7 mouse cellular contexts compared by ENCODE assay signal in the genomic region with DNA sequence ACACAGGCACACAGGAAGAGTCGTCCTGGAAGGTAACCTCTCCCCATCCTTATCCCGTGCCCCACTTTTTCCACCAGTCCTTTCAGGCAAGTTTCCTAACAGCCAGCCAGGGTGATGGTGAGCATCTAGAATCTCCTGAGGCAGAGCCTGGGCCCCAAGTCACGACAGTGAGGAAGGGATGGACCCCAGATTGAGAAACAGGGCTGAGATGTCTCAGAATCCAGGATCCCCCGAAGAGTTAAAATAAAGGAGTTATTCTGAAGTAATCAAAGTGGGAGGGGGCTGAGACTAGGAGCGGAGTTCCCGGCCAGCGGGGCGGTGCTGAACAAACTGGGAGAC. TPM values are rescaled to one million over a fixed set of nuclear protein-coding genes. Genes with fewer than 3 reads are reported as not detected.
DNase-seq lines count a peak whose midpoint lies in the region; ATAC-seq and TF ChIP-seq lines count a peak whose summit lies in the region.

No protein-coding gene starts in this region.

- H3K27ac ChIP-seq in lung, embryonic 16.5 days (ENCODE audit: low read length) = peak overlapping the region; percentile 85
- H3K27ac ChIP-seq in forebrain, embryonic 10.5 days = peak overlapping the region; percentile 96
- H3K27ac ChIP-seq in limb, embryonic 13.5 days = peak overlapping the region; percentile 78
- H3K27ac ChIP-seq in small intestine, adult 2 months (ENCODE audit: insufficient read depth, low read depth, low read length) = peak overlapping the region; percentile 52; the same call in 1 of the 2 replicates

- TF ChIP-seq CTCF in small intestine, adult 2 months (IDR thresholded peaks at IDR 0.05; ENCODE audit: extremely low read depth, insufficient read length, insufficient replicate concordance, low read depth, low read length) = no peak

- WGBS in lung, embryonic 16.5 days = under 1% methylated on average over 8 of the region's 8 CpGs
- 0% methylated on average over 8 of the region's 8 CpGs for WGBS in forebrain, embryonic 10.5 days
- under 1% methylated on average over 8 of the region's 8 CpGs for WGBS in limb, embryonic 13.5 days
- under 1% methylated on average over 8 of the region's 8 CpGs for WGBS in small intestine, adult 2 months

- H3K27me3 ChIP-seq in lung, embryonic 16.5 days (ENCODE audit: control insufficient read depth, insufficient read depth, low read depth, low read length) = no peaks in the 10 kb centered on the region
- H3K27me3 ChIP-seq in forebrain, embryonic 10.5 days (ENCODE audit: poor library complexity, severe bottlenecking) = no peaks in the 10 kb centered on the region
- H3K27me3 ChIP-seq in limb, embryonic 13.5 days = no peaks in the 10 kb centered on the region
- no peaks in the 10 kb centered on the region for H3K27me3 ChIP-seq in small intestine, adult 2 months (ENCODE audit: control insufficient read depth, insufficient read depth, low read length)

- H3K9me3 ChIP-seq in lung, embryonic 16.5 days (ENCODE audit: control insufficient read depth, low read length) = no peaks in the 10 kb centered on the region
- H3K9me3 ChIP-seq in forebrain, embryonic 10.5 days = no peaks in the 10 kb centered on the region
- H3K9me3 ChIP-seq in limb, embryonic 13.5 days = no peaks in the 10 kb centered on the region

- DNase-seq in lung, postnatal 10 days = no peak
- no peak for DNase-seq in forebrain, embryonic 10.5 days (ENCODE audit: extremely low spot score, low spot score)
- DNase-seq in adipocyte (ENCODE audit: low spot score) = no peak
- DNase-seq in layer of hippocampus, postnatal 14 days (ENCODE audit: low spot score in 2 of 2) = no peak

- ATAC-seq in lung, embryonic 16.5 days (ENCODE audit: low read depth) = peak; percentile 9
- peak; percentile 9; the same call in 1 of the 2 replicates for ATAC-seq in limb, embryonic 13.5 days (ENCODE audit: low FRiP score, low read depth)

- peak overlapping the region; percentile 88 for H3K9ac ChIP-seq in lung, embryonic 16.5 days (ENCODE audit: low read length)
- H3K9ac ChIP-seq in limb, embryonic 13.5 days = peak overlapping the region; percentile 69

- peak overlapping the region; percentile 89 for H3K4me3 ChIP-seq in lung, embryonic 16.5 days (ENCODE audit: low read length)
- peak overlapping the region; percentile 84 for H3K4me3 ChIP-seq in forebrain, embryonic 10.5 days
- H3K4me3 ChIP-seq in limb, embryonic 13.5 days = peak overlapping the region; percentile 86
- H3K4me3 ChIP-seq in small intestine, adult 2 months (ENCODE audit: low read depth, low read length) = peak overlapping the region; percentile 62

- peak overlapping the region; percentile 84 for H3K4me2 ChIP-seq in lung, embryonic 16.5 days (ENCODE audit: low read depth, low read length)
- peak overlapping the region; percentile 67 for H3K4me2 ChIP-seq in limb, embryonic 13.5 days (replicated peaks)

- peaks cover 12% of the 10 kb centered on the region for H3K4me1 ChIP-seq in lung, embryonic 16.5 days (replicated peaks; ENCODE audit: control insufficient read depth, insufficient read depth, low read length)
- H3K4me1 ChIP-seq in forebrain, embryonic 10.5 days = peaks cover 21% of the 10 kb centered on the region
- H3K4me1 ChIP-seq in limb, embryonic 13.5 days = peaks cover 19% of the 10 kb centered on the region
- H3K4me1 ChIP-seq in small intestine, adult 2 months (ENCODE audit: control insufficient read depth, insufficient read depth, insufficient read length, low read length) = peaks cover 11% of the 10 kb centered on the region; the same call in 1 of the 2 replicates

- TF ChIP-seq POLR2A in small intestine, adult 2 months (IDR thresholded peaks at IDR 0.05; ENCODE audit: low read depth, low read length) = no peak

- no peaks in the 10 kb centered on the region for H3K36me3 ChIP-seq in lung, embryonic 16.5 days (ENCODE audit: control insufficient read depth, insufficient read depth, low read length)
- H3K36me3 ChIP-seq in forebrain, embryonic 10.5 days (replicated peaks) = no peaks in the 10 kb centered on the region
- no peaks in the 10 kb centered on the region for H3K36me3 ChIP-seq in limb, embryonic 13.5 days
- no peaks in the 10 kb centered on the region for H3K36me3 ChIP-seq in small intestine, adult 2 months (ENCODE audit: control insufficient read depth, insufficient read depth, low read length)

RNA-seq across cellular contexts. Expression of a gene that starts 0.7 kb away (rescaled TPM):
- 96.7 and 99.8 TPM in 2 replicates for polyA plus RNA-seq in lung, embryonic 16.5 days (2015; fragmentation: Nextera tagmentation; extraction: Ambion mirVana)
- 55.1 and 56.8 TPM in 2 replicates for polyA plus RNA-seq in forebrain, embryonic 10.5 days (2016; fragmentation: Nextera tagmentation; extraction: Ambion mirVana)
- 92.3 and 96.3 TPM in 2 replicates for polyA plus RNA-seq in limb, embryonic 13.5 days (2015; fragmentation: Nextera tagmentation; extraction: Ambion mirVana)
- polyA plus RNA-seq in small intestine, adult 2 months (2012; rRNA removed) = 17.2 and 32.1 TPM in 2 replicates
- total RNA-seq in layer of hippocampus, postnatal 14 days (2021) = 10 to 100 TPM; 28.1 to 33.2 TPM
